Mouse (Mus musculus) liver, embryonic 11.5 days (tissue): ENCODE data around the gene Necab3. TPM values are rescaled to one million over a fixed set of nuclear protein-coding genes. Genes with fewer than 3 reads are reported as not detected.

Experiments
- ATAC-seq: fragments of 200-750 bp; cut with Nextera tagmentation; replicated peaks from 2 replicates; pipeline ENCODE4 v1.8.0; 2017; ENCODE audit warnings: moderate number of reproducible peaks, mild to moderate bottlenecking, moderate TSS enrichment, moderate library complexity; ENCODE audit not compliant: low FRiP score
- DNase-seq: peaks from one replicate; pipeline ENCODE4 v3.0.0-alpha.2; 2017; ENCODE audit warnings: low spot score
- H3K27ac ChIP-seq: fragments of 300-500 bp; sonication (generic); 2 replicates; pipeline ENCODE4 v1.5.1; 2014; ENCODE audit warnings: mild to moderate bottlenecking, low read depth, low read length, control low read depth
- H3K27me3 ChIP-seq: fragments of 300-500 bp; sonication (generic); replicated peaks from 2 replicates; pipeline ENCODE4 v1.6.1; 2014; ENCODE audit warnings: low read length, mixed read lengths; ENCODE audit not compliant: control insufficient read depth, insufficient read depth
- H3K36me3 ChIP-seq: fragments of 300-500 bp; sonication (generic); 2 replicates; pipeline ENCODE4 v1.6.1; 2014; ENCODE audit warnings: mild to moderate bottlenecking, low read length, moderate library complexity, mixed read lengths; ENCODE audit not compliant: control insufficient read depth, insufficient read depth
- H3K4me1 ChIP-seq: fragments of 300-500 bp; sonication (generic); replicated peaks from 2 replicates; pipeline ENCODE4 v1.6.1; 2014; ENCODE audit warnings: low read length, mixed read lengths; ENCODE audit not compliant: control insufficient read depth, insufficient read depth
- H3K4me2 ChIP-seq: fragments of 300-500 bp; sonication (generic); 2 replicates; pipeline ENCODE4 v1.6.1; 2014; ENCODE audit warnings: mild to moderate bottlenecking, control low read depth, moderate library complexity
- H3K4me3 ChIP-seq: fragments of 300-500 bp; sonication (generic); 2 replicates; pipeline ENCODE4 v1.5.1; 2014; ENCODE audit warnings: low read depth, low read length, control low read depth
- H3K9ac ChIP-seq: fragments of 300-500 bp; sonication (generic); 2 replicates; pipeline ENCODE4 v1.6.1; 2014; ENCODE audit warnings: low read depth, low read length, control low read depth
- H3K9me3 ChIP-seq: fragments of 300-500 bp; sonication (generic); 2 replicates; pipeline ENCODE4 v1.6.1; 2016; ENCODE audit warnings: low read length, inconsistent platforms, mixed read lengths; ENCODE audit not compliant: control insufficient read depth
- WGBS: fragments of 180-500 bp; shearing (Covaris S2); extraction: QIAGEN DNeasy Blood & Tissue Kit; methylation state at CpG from one replicate; pipeline ENCODE4 v1.1.7; 2014; 5-methylcytosine and 5-hydroxymethylcytosine counted together
- polyA plus RNA-seq: library from polyadenylated mRNA; unstranded; fragments of >200 nt; fragmentation: Nextera tagmentation; extraction: Ambion mirVana; gene quantifications from 2 replicates; pipeline ENCODE4 v1.2.1, GENCODE M21; 2014

The Necab3 gene
- 1.9 and 2.4 TPM in 2 replicates for polyA plus RNA-seq

DNA sequence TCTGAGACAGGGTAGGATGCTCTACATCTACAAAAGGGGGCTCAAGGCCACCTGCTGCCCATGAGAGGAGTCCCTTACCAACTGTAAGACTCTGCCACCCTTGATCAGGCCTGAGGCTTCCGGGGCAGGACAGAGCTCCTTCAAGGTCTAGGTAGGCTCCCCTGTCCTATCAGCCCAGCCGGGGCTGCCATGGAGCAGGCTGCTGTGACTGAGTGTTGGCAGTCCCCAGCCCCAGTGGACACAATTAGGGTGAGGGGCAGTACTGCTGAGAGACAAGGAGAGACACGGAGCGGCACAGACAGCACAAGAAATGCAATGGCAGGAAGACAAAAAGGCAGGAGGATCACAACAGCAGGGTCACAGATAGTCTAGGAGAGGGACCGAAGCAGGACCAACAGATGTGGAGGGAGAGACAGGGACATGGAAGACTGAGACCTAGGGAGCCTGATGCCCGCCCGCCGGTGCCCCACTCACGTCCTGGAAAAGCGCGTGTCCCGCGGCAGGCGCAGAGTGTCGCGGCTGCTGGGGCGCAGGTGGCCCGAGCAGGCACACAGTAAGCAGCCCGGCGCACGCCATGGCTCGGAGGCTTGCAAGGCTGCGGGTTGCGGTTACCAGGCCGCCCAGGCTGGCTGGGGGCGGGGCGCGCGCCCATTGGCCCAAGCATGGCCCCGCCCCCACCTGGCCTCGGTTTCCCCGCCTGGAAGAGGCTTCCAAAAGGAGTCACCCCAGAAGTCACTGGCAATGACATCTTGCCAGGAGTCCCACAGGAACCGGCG lies at the start of gene Necab3:
Necab3 (minus strand) TSS at position 627 of the 776 bp plus-strand sequence.
- DNase-seq = peak; percentile 56
- peaks cover 17% of the 10 kb centered on the region for H3K4me1 ChIP-seq
- H3K27me3 ChIP-seq = 0 out of 2 replicates have a peak, but pooled peaks cover 2% of the 10 kb centered on the region
- H3K9ac ChIP-seq = peak within 1 kb of the TSS; percentile 54
- ATAC-seq = peak; percentile 77
- peak within 1 kb of the TSS; percentile 91 for H3K4me2 ChIP-seq
- no peaks in the 10 kb centered on the region for H3K9me3 ChIP-seq
- H3K36me3 ChIP-seq = peaks cover 13% of the 10 kb centered on the region; the same call in 1 of the 2 replicates
- peak within 1 kb of the TSS; percentile 43 for H3K4me3 ChIP-seq
- 3% methylated on average over 34 of the region's 34 CpGs for WGBS
- H3K27ac ChIP-seq = peak within 1 kb of the TSS; percentile 25; the same call in 1 of the 2 replicates

DNA sequence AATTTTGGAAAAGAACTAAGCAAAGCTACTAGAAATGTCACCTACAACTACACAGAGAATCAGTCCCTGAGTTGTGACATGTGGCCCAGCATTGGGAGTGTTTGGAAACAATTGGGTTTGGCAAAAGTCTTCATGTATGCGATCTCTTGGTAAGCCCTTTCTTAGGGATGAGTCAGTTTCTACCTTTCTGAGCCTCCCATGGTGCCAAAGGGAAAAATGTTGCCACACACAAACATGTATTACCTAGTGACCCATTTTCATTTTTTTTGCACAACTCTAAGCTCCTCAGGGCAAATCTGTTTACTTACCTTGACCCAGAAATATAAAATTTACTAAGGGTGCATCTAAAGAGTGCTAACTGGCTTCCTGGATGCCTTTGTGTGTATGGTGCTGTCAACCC lies 48.3 kb upstream of the Necab3 start:
- Histone ChIP-seq H3K9me3 (no peaks in the 10 kb centered on the region), H3K4me2 (no peak overlapping the region), H3K36me3 (no peaks in the 10 kb centered on the region), H3K9ac (no peak overlapping the region), H3K27ac (no peak overlapping the region), H3K4me1 (peaks cover 6% of the 10 kb centered on the region), H3K4me3 (no peak overlapping the region), H3K27me3 (no peaks in the 10 kb centered on the region)
- ATAC-seq (no peak), DNase-seq (no peak)
- WGBS = 88% methylated on average over 1 of the region's 1 CpGs

DNA sequence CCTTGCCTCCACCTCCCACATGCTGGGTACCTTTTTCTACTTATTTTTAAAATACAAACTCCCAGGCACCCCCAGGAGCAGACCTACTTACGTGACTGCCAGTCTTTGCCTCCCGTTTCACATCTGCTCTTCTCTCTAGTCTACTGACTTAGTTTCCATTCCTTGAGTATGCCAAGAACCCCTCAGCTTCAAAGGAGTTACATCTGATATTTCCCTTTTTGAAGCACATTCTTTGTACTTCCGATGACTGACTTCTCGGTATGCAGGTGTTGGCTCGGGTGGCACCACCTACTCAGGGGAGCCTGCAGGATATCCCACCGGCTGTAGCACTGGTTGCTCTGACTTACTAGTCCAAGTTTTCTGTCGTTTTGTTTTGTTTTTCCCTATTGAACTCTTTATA lies 45.5 kb upstream of the Necab3 start:
- WGBS = 25% methylated on average over 7 of the region's 7 CpGs
- H3K27ac ChIP-seq = peak overlapping the region; percentile 75
- H3K27me3 ChIP-seq = no peaks in the 10 kb centered on the region
- peak overlapping the region; percentile 70 for H3K9ac ChIP-seq
- H3K4me2 ChIP-seq = peak overlapping the region; percentile 90
- H3K9me3 ChIP-seq = no peaks in the 10 kb centered on the region
- no peaks in the 10 kb centered on the region for H3K36me3 ChIP-seq
- H3K4me1 ChIP-seq = peaks cover 6% of the 10 kb centered on the region
- H3K4me3 ChIP-seq = peak overlapping the region; percentile 86
- peak; percentile 5; the same call in 1 of the 2 replicates for ATAC-seq
- DNase-seq = no peak

GRCm38 (mm10) chr2:154603638-154604153 lies 45.0 kb upstream of the Necab3 start, which contains the start of gene Pxmp4:
Pxmp4 (minus strand) TSS chr2:154603708.
- 0% methylated on average over 13 of the region's 13 CpGs for WGBS
- peaks cover 6% of the 10 kb centered on the region for H3K4me1 ChIP-seq
- ATAC-seq = peak; percentile 99

DNA sequence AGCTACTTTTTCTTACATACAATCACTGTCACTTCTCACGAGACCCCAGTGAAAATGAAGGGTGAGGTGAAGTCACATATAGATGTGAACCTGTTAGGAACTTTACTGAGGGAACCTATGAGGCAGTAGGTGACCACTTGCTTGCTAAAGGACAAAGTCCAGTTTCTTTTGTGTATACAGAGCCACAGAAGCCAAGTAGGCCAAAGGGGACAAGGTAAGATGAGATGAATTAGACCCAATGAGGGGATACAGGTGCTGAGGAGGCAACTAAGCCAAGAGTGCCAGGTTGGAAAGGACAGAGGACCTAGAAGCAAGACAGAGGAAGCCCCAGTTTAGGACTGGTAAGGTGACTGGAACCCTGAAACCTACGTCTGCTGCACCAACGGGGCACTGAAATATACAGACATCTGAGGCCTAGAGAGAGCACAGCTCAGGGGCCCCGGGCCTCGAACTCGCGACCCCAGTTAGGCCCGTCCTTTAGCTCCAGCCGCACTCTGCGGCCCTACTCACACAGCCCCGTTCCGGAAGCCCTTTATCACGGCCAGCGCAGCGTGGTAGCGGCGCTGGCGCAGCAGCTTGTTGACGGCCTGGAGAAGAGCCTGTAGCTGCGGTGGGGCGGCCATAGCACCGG lies 44.4 kb upstream of the Necab3 start:
- Histone ChIP-seq H3K9ac (peak overlapping the region; percentile 85), H3K36me3 (no peaks in the 10 kb centered on the region), H3K4me3 (peak overlapping the region; percentile 86), H3K4me2 (peak overlapping the region; percentile 90), H3K9me3 (no peaks in the 10 kb centered on the region), H3K27me3 (no peaks in the 10 kb centered on the region), H3K4me1 (peaks cover 6% of the 10 kb centered on the region), H3K27ac (peak overlapping the region; percentile 78)
- 11% methylated on average over 22 of the region's 22 CpGs for WGBS
- peak; percentile 51; the same call in 1 of the 2 replicates for ATAC-seq
- no peak for DNase-seq

More at GRCm38 (mm10) chr2:154603638-154604153, 45.0 kb upstream of the Necab3 start, which contains the start of gene Pxmp4:
- H3K9ac ChIP-seq = peak within 1 kb of the TSS; percentile 85
- H3K4me3 ChIP-seq = peak within 1 kb of the TSS; percentile 86
- H3K4me2 ChIP-seq = peak within 1 kb of the TSS; percentile 90
- no peaks in the 10 kb centered on the region for H3K9me3 ChIP-seq
- no peaks in the 10 kb centered on the region for H3K27me3 ChIP-seq
- peak within 1 kb of the TSS; percentile 78 for H3K27ac ChIP-seq
- no peaks in the 10 kb centered on the region for H3K36me3 ChIP-seq
- DNase-seq = peak; percentile 93

DNA sequence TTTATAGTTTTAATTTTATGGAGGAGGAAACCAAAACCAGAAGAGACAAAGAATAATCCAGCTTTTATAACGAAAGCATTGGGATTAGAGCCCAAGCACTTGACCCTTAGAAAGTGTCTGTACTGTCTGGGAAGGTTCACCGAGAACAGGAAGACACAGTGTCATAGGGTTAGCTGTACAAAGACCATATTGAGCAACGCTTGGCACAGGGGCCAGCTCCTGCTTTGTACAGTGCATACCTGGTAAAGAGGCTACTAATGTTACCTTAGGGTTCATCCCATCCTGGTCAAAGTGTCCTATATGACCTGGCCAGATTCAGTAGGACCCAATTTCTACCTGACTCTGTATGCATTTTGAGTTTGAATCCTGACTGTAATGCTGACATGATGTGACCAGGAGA lies 42.6 kb upstream of the Necab3 start:
- DNase-seq = no peak
- ATAC-seq = no peak
- H3K4me2 ChIP-seq = no peak overlapping the region

GRCm38 (mm10) chr2:154600586-154600985 lies 41.9 kb upstream of the Necab3 start:
- no peak overlapping the region for H3K27ac ChIP-seq
- peaks cover 6% of the 10 kb centered on the region for H3K4me1 ChIP-seq
- H3K9me3 ChIP-seq = no peaks in the 10 kb centered on the region
- H3K4me2 ChIP-seq = no peak overlapping the region
- H3K36me3 ChIP-seq = no peaks in the 10 kb centered on the region
- ATAC-seq (no peak), DNase-seq (no peak)
- no peak overlapping the region for H3K9ac ChIP-seq
- H3K27me3 ChIP-seq = no peaks in the 10 kb centered on the region
- WGBS = 68% methylated on average over 6 of the region's 6 CpGs
- no peak overlapping the region for H3K4me3 ChIP-seq

More for the DNA sequence above, 42.6 kb upstream of the Necab3 start:
- peaks cover 6% of the 10 kb centered on the region for H3K4me1 ChIP-seq
- no peak overlapping the region for H3K27ac ChIP-seq
- 69% methylated on average over 3 of the region's 3 CpGs for WGBS
- no peak overlapping the region for H3K4me3 ChIP-seq
- no peaks in the 10 kb centered on the region for H3K9me3 ChIP-seq
- H3K36me3 ChIP-seq = no peaks in the 10 kb centered on the region
- no peaks in the 10 kb centered on the region for H3K27me3 ChIP-seq
- H3K9ac ChIP-seq = no peak overlapping the region

DNA sequence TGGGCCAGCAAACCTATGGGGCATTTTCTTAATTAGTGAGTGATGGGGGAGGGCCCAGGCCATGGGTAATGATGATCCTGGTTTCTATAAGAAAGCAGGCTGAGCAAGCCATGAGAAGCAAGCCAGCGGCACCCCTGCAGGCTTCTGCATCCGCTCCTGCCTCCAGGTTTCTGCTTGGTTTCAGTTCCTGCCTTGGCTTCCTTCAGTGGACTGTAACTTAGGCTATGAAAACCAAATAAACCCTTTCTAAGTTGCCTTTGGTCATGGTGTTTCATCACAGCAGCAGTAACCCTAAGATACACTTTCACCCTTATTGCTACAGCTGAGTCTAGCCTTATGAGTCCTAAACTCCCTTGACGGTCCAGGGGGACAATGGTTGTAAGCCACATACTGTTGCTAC lies 38.7 kb upstream of the Necab3 start:
- DNase-seq (no peak), ATAC-seq (no peak)
- no peaks in the 10 kb centered on the region; the same call in 1 of the 2 replicates for H3K4me1 ChIP-seq
- H3K4me3 ChIP-seq = no peak overlapping the region
- H3K27ac ChIP-seq = no peak overlapping the region
- no peak overlapping the region for H3K9ac ChIP-seq
- H3K4me2 ChIP-seq = no peak overlapping the region
- WGBS = 87% methylated on average over 3 of the region's 3 CpGs
- no peaks in the 10 kb centered on the region for H3K27me3 ChIP-seq
- no peaks in the 10 kb centered on the region for H3K9me3 ChIP-seq
- 0 out of 2 replicates have a peak, but pooled peaks cover 2% of the 10 kb centered on the region for H3K36me3 ChIP-seq
